Mouse (Mus musculus) E14TG2a.4 (cell line): ENCODE data around the gene Srcin1.

Experiments
- CTCF ChIP-seq: conservative IDR thresholded peaks from 2 replicates; pipeline ENCODE4 v1.5.1; 2014; ENCODE audit warnings: low read length
- NANOG ChIP-seq: IDR thresholded peaks from 2 replicates; pipeline ENCODE4 v1.6.1; 2014; ENCODE audit warnings: borderline replicate concordance, low read length, mixed read lengths
- POU5F1 ChIP-seq: IDR thresholded peaks from 2 replicates; pipeline ENCODE4 v1.6.1; 2014; ENCODE audit warnings: low read length, borderline replicate concordance

- TF ChIP-seq CTCF (no peak), NANOG (no peak), POU5F1 (no peak)
Observed at GRCm38 (mm10) chr11:97594136-97594535, 18.1 kb upstream of the Srcin1 start.
